ENCODE assay signal across 26 mouse cellular contexts in the genomic region with DNA sequence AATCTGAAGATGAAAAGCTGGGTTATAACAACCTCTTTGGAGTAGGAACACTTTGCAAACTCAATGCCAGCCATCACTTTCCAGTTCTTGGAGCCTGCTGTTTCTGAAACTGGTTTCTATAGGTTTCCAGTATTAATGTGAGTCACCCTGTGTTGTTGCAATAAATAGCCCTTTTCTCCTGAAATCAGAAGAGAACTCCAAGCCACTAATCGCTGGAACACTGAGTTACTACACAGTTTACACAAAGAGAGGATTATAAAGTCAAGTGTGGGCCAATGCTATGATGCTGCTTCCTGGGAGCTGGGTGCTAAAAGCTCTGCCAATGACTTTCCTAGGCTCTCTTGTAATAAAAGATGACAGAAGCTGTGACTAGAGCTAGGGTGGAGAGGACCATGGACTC. TPM values are rescaled to one million over a fixed set of nuclear protein-coding genes. Genes with fewer than 3 reads are reported as not detected.
"Had no signal": no experiment of that assay in that cellular context is flagged by ENCODE, and none has a peak within 500 bp of the region (broad histone marks: within the 10 kb centered on the region; RNA-seq: fewer than 3 reads in every experiment).

No protein-coding gene starts in this region.

- H3K9ac ChIP-seq: forebrain, postnatal 0 days; heart, embryonic 12.5 days; hindbrain, embryonic 12.5 days; hindbrain, embryonic 14.5 days; intestine, embryonic 15.5 days; limb, embryonic 12.5 days had no signal

- H3K27ac ChIP-seq: gastrocnemius, adult 2 months; heart, adult 2 months; hindbrain, embryonic 10.5 days; hindbrain, embryonic 12.5 days; hindbrain, embryonic 14.5 days; intestine, embryonic 15.5 days; layer of hippocampus, adult 2 months; limb, embryonic 10.5 days; limb, embryonic 12.5 days had no signal

- DNase-seq: forebrain, postnatal 0 days; gastrocnemius, adult 2 months; gastrocnemius, postnatal 10 days; gastrocnemius, postnatal 25 days; heart, adult 2 months; heart, postnatal 10 days; heart, postnatal 4 days; kidney, adult 18-20 months; kidney, adult 8-10 months; kidney, postnatal 10 days; kidney, postnatal 25 days; kidney, postnatal 4 days; liver had no signal

- H3K4me1 ChIP-seq: heart, embryonic 12.5 days; hindbrain, embryonic 10.5 days; hindbrain, embryonic 12.5 days; intestine, embryonic 15.5 days; limb, embryonic 10.5 days had no signal

- H3K36me3 ChIP-seq: heart, embryonic 12.5 days; hindbrain, embryonic 10.5 days; hindbrain, embryonic 12.5 days; intestine, embryonic 15.5 days; limb, embryonic 10.5 days; limb, embryonic 12.5 days had no signal

- H3K9me3 ChIP-seq: heart, embryonic 12.5 days; hindbrain, embryonic 10.5 days; hindbrain, embryonic 12.5 days; intestine, embryonic 15.5 days; limb, embryonic 10.5 days; limb, embryonic 12.5 days had no signal

- ATAC-seq: forebrain, postnatal 0 days; hindbrain, embryonic 16.5 days; inflammation-experienced regulatory T-cells, adult 6 months; intestine, embryonic 15.5 days; intestine, postnatal 0 days had no signal

- H3K4me3 ChIP-seq: gastrocnemius, adult 2 months; heart, adult 2 months; heart, embryonic 12.5 days; hindbrain, embryonic 10.5 days; hindbrain, embryonic 12.5 days; intestine, embryonic 15.5 days; layer of hippocampus, adult 2 months; limb, embryonic 10.5 days; limb, embryonic 12.5 days had no signal

- H3K27me3 ChIP-seq: heart, embryonic 12.5 days; hindbrain, embryonic 12.5 days; intestine, embryonic 15.5 days; limb, embryonic 12.5 days had no signal

- H3K4me2 ChIP-seq: heart, embryonic 12.5 days; hindbrain, embryonic 12.5 days; hindbrain, embryonic 14.5 days; intestine, embryonic 15.5 days; limb, embryonic 12.5 days; liver, embryonic 11.5 days had no signal

RNA-seq across cellular contexts. Expression of a gene that starts 19.0 kb away (rescaled TPM):
- total RNA-seq: granulocyte monocyte progenitor cell, adult 5-6 weeks had no signal
